Comparison of ENCODE assay signal across 8 mouse cellular contexts in genomic region chr19:45058841-45059240, GRCm38 (mm10). TPM values are rescaled to one million over a fixed set of nuclear protein-coding genes. Genes with fewer than 3 reads are reported as not detected.
DNase-seq lines count a peak whose midpoint lies in the region; ATAC-seq lines count a peak whose summit lies in the region.

No protein-coding gene starts in this region.

- peak overlapping the region; percentile 96 for H3K27ac ChIP-seq in liver, embryonic 12.5 days

- peak overlapping the region; percentile 93 for H3K4me2 ChIP-seq in liver, embryonic 12.5 days

- ATAC-seq in liver, embryonic 12.5 days, result peak; percentile 56

- no peaks in the 10 kb centered on the region for H3K27me3 ChIP-seq in liver, embryonic 12.5 days (replicated peaks)

- H3K4me1 ChIP-seq in liver, embryonic 12.5 days, result peaks cover 52% of the 10 kb centered on the region

- no peaks in the 10 kb centered on the region for H3K9me3 ChIP-seq in liver, embryonic 12.5 days (replicated peaks)

- H3K9ac ChIP-seq in liver, embryonic 12.5 days, result peak overlapping the region; percentile 87

- H3K36me3 ChIP-seq in liver, embryonic 12.5 days, result no peaks in the 10 kb centered on the region

- under 1% methylated on average over 14 of the region's 14 CpGs for WGBS in liver, embryonic 12.5 days (ENCODE audit: insufficient replicate concordance)

- H3K4me3 ChIP-seq in liver, embryonic 12.5 days, result peak overlapping the region; percentile 79

- DNase-seq in adrenal gland, postnatal 10 days, result peak; percentile 37
- no peak for DNase-seq in adrenal gland, adult 2 months
- DNase-seq in spleen, postnatal 10 days (ENCODE audit: low spot score in 2 of 2), result peak; percentile 53 to 57
- DNase-seq in spleen, adult 12 weeks (ENCODE audit: low spot score), result no peak
- DNase-seq in testis, postnatal 10 days (ENCODE audit: low spot score), result peak; percentile 53
- no peak for DNase-seq in cerebellum, adult 18-20 months
- no peak for DNase-seq in cerebellum, postnatal 14 days

RNA-seq across cellular contexts. Expression of gene Sfxn3, which starts 11.5 kb away (rescaled TPM):
- 10 to 100 TPM; 39.3 to 51.5 TPM for total RNA-seq in adrenal gland, postnatal 10 days (2021)
- total RNA-seq in adrenal gland, adult 2 months (2021), result 10 to 100 TPM; 51.2 to 89.3 TPM
- polyA plus RNA-seq in adrenal gland, adult 2 months (2012; rRNA removed), result 45.9 and 65.5 TPM in 2 replicates
- 4.1 TPM in 2 replicates for polyA plus RNA-seq in liver, embryonic 12.5 days (2016; fragmentation: Nextera tagmentation; extraction: Ambion mirVana)

RNA-seq across cellular contexts. Expression of gene Pdzd7, which starts 13.3 kb away (rescaled TPM):
- total RNA-seq in adrenal gland, postnatal 10 days (2021), result under 1 TPM; 0.21 to 0.48 TPM
- total RNA-seq in adrenal gland, adult 2 months (2021), result under 1 TPM in 1 of 2 experiments, not detected in 1; 0.09 TPM
- polyA plus RNA-seq in adrenal gland, adult 2 months (2012; rRNA removed), result 0.62 and 0.65 TPM in 2 replicates
- polyA plus RNA-seq in liver, embryonic 12.5 days (2016; fragmentation: Nextera tagmentation; extraction: Ambion mirVana), result not detected in 2 replicates

RNA-seq across cellular contexts. Expression of gene Kazald1, which starts 16.2 kb away (rescaled TPM):
- 1 to 10 TPM; 8.2 to 9.2 TPM for total RNA-seq in adrenal gland, postnatal 10 days (2021)
- total RNA-seq in adrenal gland, adult 2 months (2021), result 1 to 10 TPM; 2.2 to 6.0 TPM
- polyA plus RNA-seq in adrenal gland, adult 2 months (2012; rRNA removed), result 9.8 and 11.1 TPM in 2 replicates
- polyA plus RNA-seq in liver, embryonic 12.5 days (2016; fragmentation: Nextera tagmentation; extraction: Ambion mirVana), result 0.18 and 0.35 TPM in 2 replicates

RNA-seq across cellular contexts. Expression of gene Lzts2, which starts 44.6 kb away (rescaled TPM):
- 10 to 100 TPM; 63.1 to 77.8 TPM for total RNA-seq in adrenal gland, postnatal 10 days (2021)
- total RNA-seq in adrenal gland, adult 2 months (2021), result 100 to 1,000 TPM in 1 of 2 experiments, 10 to 100 TPM in 1; 52.8 to 111 TPM
- polyA plus RNA-seq in adrenal gland, adult 2 months (2012; rRNA removed), result 313 and 342 TPM in 2 replicates
- 18.3 and 19.6 TPM in 2 replicates for polyA plus RNA-seq in liver, embryonic 12.5 days (2016; fragmentation: Nextera tagmentation; extraction: Ambion mirVana)

RNA-seq across cellular contexts. Expression of gene Mrpl43, which starts 52.6 kb away (rescaled TPM):
- total RNA-seq in adrenal gland, postnatal 10 days (2021), result 10 to 100 TPM; 50.0 to 58.3 TPM
- 10 to 100 TPM; 45.2 to 55.1 TPM for total RNA-seq in adrenal gland, adult 2 months (2021)
- polyA plus RNA-seq in adrenal gland, adult 2 months (2012; rRNA removed), result 196 and 208 TPM in 2 replicates
- polyA plus RNA-seq in liver, embryonic 12.5 days (2016; fragmentation: Nextera tagmentation; extraction: Ambion mirVana), result 45.8 and 47.6 TPM in 2 replicates

Comparison
In these comparisons a context has a peak if more than half of its experiments do, and no peak if none do; other contexts are left out.
1. DNase-seq: peak in adrenal gland, postnatal 10 days (single experiment), spleen, postnatal 10 days (2 of 2) and testis, postnatal 10 days (single experiment); none in adrenal gland, adult 2 months (single experiment), spleen, adult 12 weeks (single experiment), cerebellum, adult 18-20 months (0 of 2) and cerebellum, postnatal 14 days (0 of 2).